ENCODE assay signal across 8 mouse cellular contexts in the genomic region with DNA sequence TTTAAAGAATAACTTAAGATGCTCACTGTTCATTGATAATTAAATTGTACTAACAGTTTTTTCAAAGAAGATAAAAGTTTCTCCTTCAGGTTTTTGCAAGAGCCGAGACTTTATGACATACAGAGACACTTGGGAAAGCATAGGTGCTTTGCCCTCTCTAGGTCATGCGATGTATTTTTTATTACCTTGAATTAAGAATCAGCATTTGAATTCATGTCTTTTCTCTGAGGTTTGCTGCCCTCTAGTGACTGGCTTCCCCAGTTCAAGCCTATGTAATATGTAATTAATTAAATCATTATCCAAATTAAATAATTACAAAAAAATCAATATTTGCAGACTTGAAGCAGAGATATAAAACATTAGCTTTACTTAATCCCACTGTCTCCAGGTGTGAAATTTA.
DNase-seq lines count a peak whose midpoint lies in the region; ATAC-seq and TF ChIP-seq lines count a peak whose summit lies in the region.

No protein-coding gene starts in this region.

- TF ChIP-seq CTCF in lung, embryonic 14.5 days (IDR thresholded peaks at IDR 0.05; ENCODE audit: low read depth) = peak; percentile 65

- 39% methylated on average over 2 of the region's 2 CpGs for WGBS in heart, embryonic 11.5 days (ENCODE audit: insufficient replicate concordance)
- 57% methylated on average over 2 of the region's 2 CpGs for WGBS in forebrain, embryonic 12.5 days
- 22% methylated on average over 2 of the region's 2 CpGs for WGBS in lung, embryonic 14.5 days

- no peak overlapping the region for H3K4me2 ChIP-seq in heart, embryonic 11.5 days
- H3K4me2 ChIP-seq in forebrain, embryonic 12.5 days = no peak overlapping the region
- no peak overlapping the region for H3K4me2 ChIP-seq in lung, embryonic 14.5 days

- ATAC-seq in heart, embryonic 11.5 days (replicated peaks; ENCODE audit: insufficient number of reproducible peaks, low FRiP score, low TSS enrichment) = no peak
- 0 out of 2 replicates have a peak, but pooled peaks have one; percentile 55 for ATAC-seq in forebrain, embryonic 12.5 days (ENCODE audit: low FRiP score)
- ATAC-seq in lung, embryonic 14.5 days (ENCODE audit: insufficient read depth) = peak; percentile 75; the same call in 1 of the 2 replicates

- no peaks in the 10 kb centered on the region for H3K9me3 ChIP-seq in heart, embryonic 11.5 days (replicated peaks; ENCODE audit: control insufficient read depth, low read length)
- no peaks in the 10 kb centered on the region for H3K9me3 ChIP-seq in forebrain, embryonic 12.5 days
- H3K9me3 ChIP-seq in lung, embryonic 14.5 days (ENCODE audit: low read depth, low read length) = no peaks in the 10 kb centered on the region

- DNase-seq in heart, adult 18-20 months = peak; percentile 68 to 88
- peak; percentile 89 for DNase-seq in 3T3-L1 (ENCODE audit: low read depth, low spot score)
- DNase-seq in adrenal gland, postnatal 14 days = peak; percentile 70
- DNase-seq in induced T-regulatory cell, adult 2 months (ENCODE audit: low read depth) = peak; percentile 25
- DNase-seq in lung, embryonic 14.5 days = peak; percentile 84
- peak; percentile 16 for DNase-seq in thymus, postnatal 4 days

- peaks cover 4% of the 10 kb centered on the region for H3K4me1 ChIP-seq in heart, embryonic 11.5 days (ENCODE audit: control insufficient read depth, insufficient read depth, low read length)
- no peaks in the 10 kb centered on the region for H3K4me1 ChIP-seq in forebrain, embryonic 12.5 days
- peaks cover 5% of the 10 kb centered on the region; the same call in 1 of the 2 replicates for H3K4me1 ChIP-seq in lung, embryonic 14.5 days (ENCODE audit: insufficient read depth)

- no peak overlapping the region for H3K9ac ChIP-seq in heart, embryonic 11.5 days (ENCODE audit: low read depth, low read length)
- no peak overlapping the region for H3K9ac ChIP-seq in forebrain, embryonic 12.5 days
- no peak overlapping the region for H3K9ac ChIP-seq in lung, embryonic 14.5 days

- no peak overlapping the region for H3K4me3 ChIP-seq in heart, embryonic 11.5 days (ENCODE audit: low read depth, low read length)
- no peak overlapping the region for H3K4me3 ChIP-seq in forebrain, embryonic 12.5 days (replicated peaks)
- H3K4me3 ChIP-seq in lung, embryonic 14.5 days (ENCODE audit: low read depth, low read length) = no peak overlapping the region

- H3K27me3 ChIP-seq in heart, embryonic 11.5 days (ENCODE audit: control insufficient read depth, insufficient read depth, low read length) = no peaks in the 10 kb centered on the region
- no peaks in the 10 kb centered on the region for H3K27me3 ChIP-seq in forebrain, embryonic 12.5 days
- H3K27me3 ChIP-seq in lung, embryonic 14.5 days (ENCODE audit: insufficient read depth, low read length) = no peaks in the 10 kb centered on the region

- H3K36me3 ChIP-seq in heart, embryonic 11.5 days (ENCODE audit: control insufficient read depth, insufficient read depth, low read length) = no peaks in the 10 kb centered on the region
- no peaks in the 10 kb centered on the region for H3K36me3 ChIP-seq in forebrain, embryonic 12.5 days (replicated peaks)
- no peaks in the 10 kb centered on the region for H3K36me3 ChIP-seq in lung, embryonic 14.5 days (ENCODE audit: insufficient read depth)

- no peak overlapping the region for H3K27ac ChIP-seq in heart, embryonic 11.5 days (ENCODE audit: low read depth, low read length)
- no peak overlapping the region for H3K27ac ChIP-seq in forebrain, embryonic 12.5 days
- no peak overlapping the region for H3K27ac ChIP-seq in lung, embryonic 14.5 days (ENCODE audit: low read depth)

Comparison
In these comparisons a context has a peak if more than half of its experiments do, and no peak if none do; other contexts are left out.
1. DNase-seq: peak in every context shown above with its lines; median percentile 89 in 3T3-L1; 84 in lung, embryonic 14.5 days; 78 in heart, adult 18-20 months; 70 in adrenal gland, postnatal 14 days; 25 in induced T-regulatory cell, adult 2 months; 16 in thymus, postnatal 4 days.